Mouse (Mus musculus) liver, embryonic 14.5 days (tissue): Measurements from ENCODE around the gene Cdc34. TPM values are rescaled to one million over a fixed set of nuclear protein-coding genes. Genes with fewer than 3 reads are reported as not detected.
A peak's percentile ranks its signal among the peaks of the same experiment; 100 is the strongest.

ENCODE experiments used
- ATAC-seq: fragments of 200-750 bp; cut with Nextera tagmentation; 2 replicates; pipeline ENCODE4 v1.8.0; 2017; ENCODE audit warnings: moderate number of reproducible peaks, mild to moderate bottlenecking, moderate library complexity; ENCODE audit not compliant: insufficient read depth
- DNase-seq, 3 experiments: peaks; one replicate each; pipeline ENCODE4 v3.0.0-alpha.2; 2012 to 2013; ENCODE audit warnings: low read depth in 3 of 3, low spot score in 3 of 3
- H3K27ac ChIP-seq: fragments of 300-500 bp; sonication (generic); 2 replicates; pipeline ENCODE4 v1.5.1; 2014; ENCODE audit warnings: moderate library complexity, mild to moderate bottlenecking, control low read depth, inconsistent platforms
- H3K27me3 ChIP-seq: fragments of 300-500 bp; sonication (generic); 2 replicates; pipeline ENCODE4 v1.6.1; 2014; ENCODE audit warnings: mild to moderate bottlenecking, low read length, moderate library complexity; ENCODE audit not compliant: control insufficient read depth, insufficient read depth
- H3K36me3 ChIP-seq: fragments of 300-500 bp; sonication (generic); replicated peaks from 2 replicates; pipeline ENCODE4 v1.6.1; 2014; ENCODE audit warnings: low read depth; ENCODE audit not compliant: control insufficient read depth, insufficient read depth
- H3K4me1 ChIP-seq, 2 experiments: fragments of 200-500 bp in 1 of 2; fragments of 300-500 bp in 1 of 2; sonication (generic) in 1 of 2; replicated peaks; 2 replicates each; pipeline ENCODE4 v1.6.1; 2012 to 2014; ENCODE audit warnings: antibody characterized with exemption in 1 of 2, inconsistent platforms in 1 of 2, low read length in 1 of 2; ENCODE audit not compliant: control insufficient read depth in 2 of 2, insufficient read depth in 2 of 2
- H3K4me2 ChIP-seq: fragments of 300-500 bp; sonication (generic); 2 replicates; pipeline ENCODE4 v1.6.1; 2014; ENCODE audit warnings: low read depth, mild to moderate bottlenecking, control low read depth, moderate library complexity
- H3K4me3 ChIP-seq, 2 experiments: fragments of 200-500 bp in 1 of 2; fragments of 300-500 bp in 1 of 2; sonication (generic) in 1 of 2; 2 replicates each; pipeline ENCODE4 v1.5.1; 2012 to 2014; ENCODE audit warnings: low read depth in 2 of 2, low read length in 2 of 2, mild to moderate bottlenecking in 2 of 2, control low read depth in 1 of 2, inconsistent platforms in 1 of 2, moderate library complexity in 1 of 2; ENCODE audit not compliant: insufficient read depth in 1 of 2
- H3K9ac ChIP-seq: fragments of 300-500 bp; sonication (generic); replicated peaks from 2 replicates; pipeline ENCODE4 v1.6.1; 2014; ENCODE audit warnings: mild to moderate bottlenecking, control low read depth, moderate library complexity
- H3K9me3 ChIP-seq: fragments of 300-500 bp; sonication (generic); 2 replicates; pipeline ENCODE4 v1.6.1; 2016; ENCODE audit warnings: low read length, mixed read lengths; ENCODE audit not compliant: control insufficient read depth
- CTCF ChIP-seq: IDR thresholded peaks from 2 replicates; pipeline ENCODE4 v1.5.1; 2016; ENCODE audit warnings: antibody characterized with exemption, low read depth, control low read depth
- EP300 ChIP-seq: IDR thresholded peaks from 2 replicates; pipeline ENCODE4 v1.6.1; 2016; ENCODE audit warnings: antibody characterized with exemption, low read depth
- WGBS: fragments of 180-500 bp; shearing (Covaris S2); extraction: QIAGEN DNeasy Blood & Tissue Kit; methylation state at CpG from one replicate; pipeline ENCODE4 v1.1.7; 2014; ENCODE audit not compliant: insufficient replicate concordance; 5-methylcytosine and 5-hydroxymethylcytosine counted together
- polyA plus RNA-seq, 2 experiments: library from polyadenylated mRNA; depleted of rRNA in 1 of 2; stranded (reverse) in 1 of 2; unstranded in 1 of 2; fragments of >200 nt; fragmentation: Nextera tagmentation in 1 of 2; extraction: Ambion mirVana in 1 of 2; gene quantifications; 2 replicates each; pipeline versions ENCODE4 v1.2.1 to v1.2.3; 2012 to 2014

The Cdc34 gene
- polyA plus RNA-seq, 2 experiments, result 115 to 127 TPM

DNA sequence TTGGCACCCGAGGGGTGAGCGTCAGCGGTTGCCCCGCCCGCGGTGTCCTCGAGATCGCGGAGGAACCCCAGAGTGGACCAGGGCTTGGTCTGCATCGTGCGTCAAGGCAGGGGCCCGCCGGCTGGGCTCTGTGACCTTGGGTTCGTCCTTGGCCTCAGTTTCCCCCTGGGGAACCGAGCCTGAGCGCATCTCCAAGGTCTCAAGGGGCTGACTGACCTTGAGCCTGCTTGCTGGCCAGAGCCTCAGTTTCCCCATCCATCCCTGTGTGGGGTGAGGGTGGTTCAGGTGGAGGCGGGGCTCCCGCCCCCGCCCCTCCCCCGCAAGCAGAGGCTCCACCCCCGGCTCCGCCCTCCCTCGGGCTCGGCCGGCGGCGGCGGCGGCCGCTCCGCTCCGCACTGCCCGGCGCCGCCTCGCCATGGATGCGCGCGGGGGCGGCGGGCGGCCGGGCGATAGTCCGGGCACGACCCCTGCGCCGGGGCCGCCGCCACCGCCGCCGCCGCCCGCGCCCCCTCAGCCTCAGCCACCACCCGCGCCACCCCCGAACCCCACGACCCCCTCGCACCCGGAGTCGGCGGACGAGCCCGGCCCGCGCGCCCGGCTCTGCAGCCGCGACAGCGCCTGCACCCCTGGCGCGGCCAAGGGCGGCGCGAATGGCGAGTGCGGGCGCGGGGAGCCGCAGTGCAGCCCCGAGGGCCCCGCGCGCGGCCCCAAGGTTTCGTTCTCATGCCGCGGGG is 34.4 kb downstream of the Cdc34 start, which contains the start of gene Hcn2:
Gene Hcn2 (plus strand): TSS at position 381 of the 734 bp plus-strand sequence.
- H3K4me1 ChIP-seq, result peaks cover 7 to 16% of the 10 kb centered on the region in 2 experiments
- peaks cover 15% of the 10 kb centered on the region for H3K36me3 ChIP-seq
- H3K4me3 ChIP-seq, result peak within 1 kb of the TSS; percentile 48 to 50
- no peak for ATAC-seq
- H3K27me3 ChIP-seq, result peaks cover 45% of the 10 kb centered on the region
- H3K4me2 ChIP-seq, result peak within 1 kb of the TSS; percentile 59
- 1% methylated on average over 80 of the region's 91 CpGs for WGBS
- no peak within 1 kb of the TSS for H3K27ac ChIP-seq
- no peak for DNase-seq
- TF ChIP-seq EP300 (no peak), CTCF (no peak)
- H3K9ac ChIP-seq, result no peak within 1 kb of the TSS
- H3K9me3 ChIP-seq, result no peaks in the 10 kb centered on the region

DNA sequence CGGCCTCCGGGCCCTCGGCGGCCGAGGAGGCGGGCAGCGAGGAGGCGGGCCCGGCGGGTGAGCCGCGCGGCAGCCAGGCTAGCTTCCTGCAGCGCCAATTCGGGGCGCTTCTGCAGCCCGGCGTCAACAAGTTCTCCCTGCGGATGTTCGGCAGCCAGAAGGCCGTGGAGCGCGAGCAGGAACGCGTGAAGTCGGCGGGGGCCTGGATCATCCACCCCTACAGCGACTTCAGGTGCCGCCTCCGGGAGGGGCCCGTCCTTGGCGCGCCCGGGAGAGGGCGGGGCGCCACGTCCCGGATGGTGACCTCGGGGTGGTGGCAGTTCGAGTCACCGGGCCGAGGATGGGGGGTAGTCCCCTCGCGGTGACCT is 35.0 kb downstream of the Cdc34 start:
- H3K9me3 ChIP-seq, result no peaks in the 10 kb centered on the region
- no peak for TF ChIP-seq CTCF
- no peak for TF ChIP-seq EP300
- DNase-seq, result no peak
- peaks cover 45% of the 10 kb centered on the region for H3K27me3 ChIP-seq
- peaks cover 7 to 16% of the 10 kb centered on the region in 2 experiments for H3K4me1 ChIP-seq
- H3K4me2 ChIP-seq, result peak overlapping the region; percentile 59
- H3K36me3 ChIP-seq, result peaks cover 9% of the 10 kb centered on the region
- no peak for ATAC-seq
- H3K27ac ChIP-seq, result no peak overlapping the region
- no peak overlapping the region for H3K9ac ChIP-seq
- under 1% methylated on average over 41 of the region's 44 CpGs for WGBS
- H3K4me3 ChIP-seq, result peak overlapping the region; percentile 48 to 50

DNA sequence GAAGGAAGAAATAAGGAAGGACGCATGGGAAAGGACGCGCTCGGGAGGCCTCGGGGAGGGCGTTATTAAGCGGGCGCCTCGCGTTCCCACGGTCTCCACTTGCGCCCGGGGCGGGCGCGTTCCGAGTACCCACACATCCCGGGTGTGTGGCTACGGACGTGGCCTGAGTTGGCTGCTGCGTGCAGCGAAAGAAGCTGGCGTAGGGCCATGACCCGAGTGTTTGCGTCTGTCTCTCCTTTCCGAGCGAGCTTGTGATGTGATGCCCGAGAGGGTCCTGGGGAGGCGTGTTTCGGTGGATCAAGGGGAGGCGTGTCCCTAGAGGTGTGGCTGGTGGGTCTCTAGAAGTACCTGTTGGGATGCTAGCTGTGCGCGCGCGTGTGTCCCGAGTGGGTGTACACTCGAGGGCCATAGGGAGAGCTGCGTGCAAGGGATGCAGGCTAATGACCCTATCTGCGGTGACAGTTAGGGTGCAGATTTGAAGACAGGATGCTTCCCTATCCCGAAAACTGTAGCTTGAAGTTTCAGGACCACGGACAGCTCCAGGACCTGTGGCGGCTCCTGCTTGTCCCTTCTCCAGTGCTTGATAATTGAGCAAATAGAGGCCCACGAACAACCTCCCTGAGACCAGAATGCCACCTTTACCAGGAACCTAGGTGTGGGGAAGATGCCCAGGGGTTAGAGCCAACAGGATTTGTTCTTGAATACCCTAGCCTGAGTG is 35.8 kb downstream of the Cdc34 start:
- Histone ChIP-seq H3K4me2 (no peak overlapping the region), H3K36me3 (0 out of 2 replicates have a peak, but pooled peaks cover 4% of the 10 kb centered on the region), H3K9ac (no peak overlapping the region), H3K27ac (no peak overlapping the region), H3K4me1 (peaks cover 5 to 10% of the 10 kb centered on the region in 2 experiments), H3K4me3 (no peak overlapping the region), H3K9me3 (no peaks in the 10 kb centered on the region), H3K27me3 (peaks cover 45% of the 10 kb centered on the region)
- peak; percentile 67 to 69 (median 68) for DNase-seq
- TF ChIP-seq CTCF (no peak), EP300 (no peak)
- no peak for ATAC-seq
- 8% methylated on average over 43 of the region's 43 CpGs for WGBS

DNA sequence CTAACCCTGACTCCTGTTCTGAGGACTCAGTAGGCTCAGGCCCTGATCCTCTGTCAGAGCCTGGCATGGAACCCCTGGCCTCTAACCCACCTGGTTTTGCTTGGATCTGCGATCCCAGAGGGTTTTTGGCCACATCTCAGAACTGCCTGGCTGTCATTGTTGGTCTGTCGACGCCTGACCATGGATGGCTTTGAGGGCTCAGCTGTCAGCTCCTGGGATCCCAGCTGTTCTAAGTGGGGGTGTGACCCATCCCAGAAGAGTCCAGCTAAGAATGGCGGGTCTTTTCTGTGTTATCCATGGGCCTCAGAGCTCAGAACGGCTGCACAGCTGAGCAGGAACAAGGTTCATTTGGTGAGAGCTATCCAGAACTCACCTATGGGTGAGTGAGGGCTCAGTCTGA is 39.1 kb downstream of the Cdc34 start:
- H3K4me3 ChIP-seq, result no peak overlapping the region
- H3K27me3 ChIP-seq, result peaks cover 29% of the 10 kb centered on the region
- H3K27ac ChIP-seq, result no peak overlapping the region
- H3K9me3 ChIP-seq, result no peaks in the 10 kb centered on the region
- no peak overlapping the region for H3K9ac ChIP-seq
- WGBS, result 41% methylated on average over 5 of the region's 5 CpGs
- no peaks in the 10 kb centered on the region for H3K4me1 ChIP-seq
- no peaks in the 10 kb centered on the region for H3K36me3 ChIP-seq
- no peak for DNase-seq
- no peak for ATAC-seq
- H3K4me2 ChIP-seq, result no peak overlapping the region
- TF ChIP-seq CTCF (no peak), EP300 (no peak)

DNA sequence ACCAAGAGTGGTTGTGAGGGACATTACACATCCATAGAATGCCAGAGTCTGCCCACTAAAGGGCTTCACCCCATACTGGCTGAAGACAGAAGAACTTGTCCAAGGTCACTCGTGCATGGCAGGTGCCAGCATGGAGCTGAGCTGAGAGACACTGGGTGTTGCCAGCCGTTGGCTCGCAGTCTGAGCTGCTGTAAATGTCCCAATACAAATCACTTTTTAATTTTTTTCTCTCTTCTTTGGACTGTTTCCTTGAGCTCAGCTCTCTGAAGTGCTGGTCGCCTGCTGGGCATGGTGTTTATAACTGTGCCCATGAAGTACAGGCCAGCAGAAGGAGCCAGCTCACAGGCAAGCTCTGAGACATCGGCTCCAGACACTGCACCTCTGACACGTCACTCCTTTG is 41.1 kb downstream of the Cdc34 start:
- TF ChIP-seq EP300 (no peak), CTCF (no peak)
- no peak overlapping the region for H3K9ac ChIP-seq
- no peaks in the 10 kb centered on the region for H3K4me1 ChIP-seq
- H3K4me2 ChIP-seq, result no peak overlapping the region
- H3K27ac ChIP-seq, result no peak overlapping the region
- H3K27me3 ChIP-seq, result peaks cover 10% of the 10 kb centered on the region
- H3K4me3 ChIP-seq, result no peak overlapping the region
- WGBS, result 50% methylated on average over 6 of the region's 6 CpGs
- DNase-seq, result no peak
- H3K9me3 ChIP-seq, result no peaks in the 10 kb centered on the region
- no peak for ATAC-seq
- H3K36me3 ChIP-seq, result no peaks in the 10 kb centered on the region
